Mouse (Mus musculus): ENCODE results near the gene Ppp2r5c.

- no peak for TF ChIP-seq POLR2A (IDR thresholded peaks at IDR 0.05; ENCODE audit: low read depth, low read length)
- no peak for TF ChIP-seq CTCF (IDR thresholded peaks at IDR 0.05; ENCODE audit: borderline replicate concordance, insufficient read depth, low read length)
These were observed 73.5 kb downstream of the Ppp2r5c start for GRCm38 (mm10) chr12:110520236-110520987.
